Mouse (Mus musculus) intestine, embryonic 15.5 days (tissue): ENCODE measurements around the gene Tsen2. TPM values are rescaled to one million over a fixed set of nuclear protein-coding genes. Genes with fewer than 3 reads are reported as not detected.

Experiments
- ATAC-seq: fragments of 200-750 bp; cut with Nextera tagmentation; 2 replicates; pipeline ENCODE4 v1.8.0; 2017; ENCODE audit warnings: moderate TSS enrichment, moderate library complexity
- H3K27ac ChIP-seq: fragments of 300-500 bp; sonication (generic); 2 replicates; pipeline ENCODE4 v1.5.1; 2015; ENCODE audit warnings: mild to moderate bottlenecking, inconsistent platforms
- H3K27me3 ChIP-seq: fragments of 300-500 bp; sonication (generic); replicated peaks from 2 replicates; pipeline ENCODE4 v1.6.1; 2015; ENCODE audit warnings: inconsistent platforms
- H3K36me3 ChIP-seq: fragments of 300-500 bp; sonication (generic); 2 replicates; pipeline ENCODE4 v1.6.1; 2015; ENCODE audit warnings: inconsistent platforms
- H3K4me1 ChIP-seq: fragments of 300-500 bp; sonication (generic); replicated peaks from 2 replicates; pipeline ENCODE4 v1.6.1; 2015; ENCODE audit warnings: inconsistent platforms
- H3K4me2 ChIP-seq: fragments of 300-500 bp; sonication (generic); replicated peaks from 2 replicates; pipeline ENCODE4 v1.6.1; 2015; ENCODE audit warnings: mild to moderate bottlenecking, inconsistent platforms
- H3K4me3 ChIP-seq: fragments of 300-500 bp; sonication (generic); replicated peaks from 2 replicates; pipeline ENCODE4 v1.5.1; 2015; ENCODE audit warnings: inconsistent platforms
- H3K9ac ChIP-seq: fragments of 300-500 bp; sonication (generic); 2 replicates; pipeline ENCODE4 v1.6.1; 2015; ENCODE audit warnings: inconsistent platforms
- H3K9me3 ChIP-seq: fragments of 300-500 bp; sonication (generic); 2 replicates; pipeline ENCODE4 v1.6.1; 2016; ENCODE audit warnings: inconsistent platforms
- WGBS: fragments of 180-500 bp; shearing (Covaris S2); methylation state at CpG from one replicate; pipeline ENCODE4 v1.1.7; 2015; 5-methylcytosine and 5-hydroxymethylcytosine counted together
- polyA plus RNA-seq: library from polyadenylated mRNA; unstranded; fragments of >200 nt; fragmentation: Nextera tagmentation; extraction: Ambion mirVana; gene quantifications from 2 replicates; pipeline ENCODE4 v1.2.1, GENCODE M21; 2015

The Tsen2 gene
- polyA plus RNA-seq, 1 experiment from 2014 or later, result 26.9 TPM

DNA sequence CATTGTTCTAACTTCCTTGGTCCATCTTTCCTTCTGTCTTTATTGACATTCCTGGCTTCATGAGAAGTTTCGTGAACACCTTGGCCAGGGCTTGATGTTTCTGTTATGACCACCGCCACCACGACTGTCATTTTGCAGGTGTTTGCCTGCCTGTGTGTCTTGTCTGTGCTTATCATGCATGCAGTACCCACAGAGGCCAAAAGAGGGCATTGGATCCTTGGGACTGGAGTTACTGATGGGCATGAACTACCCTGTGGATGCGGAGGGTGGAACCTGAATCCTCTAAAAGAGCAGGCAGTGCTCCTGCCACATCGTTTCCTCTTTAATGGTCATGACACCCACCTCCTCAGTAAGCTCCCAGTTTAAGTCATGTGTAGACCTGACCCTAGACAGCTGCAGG lies 1.8 kb downstream of the Tsen2 start:
- Histone ChIP-seq H3K27ac (no peak overlapping the region), H3K9me3 (no peaks in the 10 kb centered on the region), H3K9ac (no peak overlapping the region), H3K4me3 (no peak overlapping the region), H3K27me3 (no peaks in the 10 kb centered on the region), H3K36me3 (peaks cover 5% of the 10 kb centered on the region; the same call in 1 of the 2 replicates), H3K4me1 (peaks cover 13% of the 10 kb centered on the region), H3K4me2 (no peak overlapping the region)
- 85% methylated on average over 5 of the region's 5 CpGs for WGBS
- no peak for ATAC-seq

DNA sequence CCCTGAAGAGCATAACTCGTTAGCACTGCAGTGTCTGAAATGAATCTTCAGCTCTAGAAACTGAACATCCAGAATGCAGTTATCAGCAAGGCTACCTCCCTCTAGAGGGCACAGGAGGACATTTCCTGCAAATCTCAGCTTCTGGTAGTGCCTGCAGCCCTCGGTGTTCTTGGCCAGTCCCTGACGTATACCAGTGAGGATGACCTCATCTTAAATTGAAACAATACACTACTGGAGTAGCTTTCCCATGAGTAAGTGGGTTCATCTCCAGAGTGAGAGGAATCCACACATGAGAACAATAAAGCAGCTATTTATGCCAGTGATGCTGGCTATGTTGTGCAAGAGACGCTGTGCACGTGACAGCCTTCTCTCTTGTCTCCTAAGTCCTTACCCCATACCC lies 11.0 kb downstream of the Tsen2 start:
- Histone ChIP-seq H3K27ac (no peak overlapping the region), H3K27me3 (no peaks in the 10 kb centered on the region), H3K4me2 (no peak overlapping the region), H3K36me3 (peaks cover 25% of the 10 kb centered on the region), H3K4me3 (no peak overlapping the region), H3K9me3 (no peaks in the 10 kb centered on the region), H3K4me1 (no peaks in the 10 kb centered on the region), H3K9ac (no peak overlapping the region)
- WGBS, result 68% methylated on average over 5 of the region's 5 CpGs
- ATAC-seq, result no peak

DNA sequence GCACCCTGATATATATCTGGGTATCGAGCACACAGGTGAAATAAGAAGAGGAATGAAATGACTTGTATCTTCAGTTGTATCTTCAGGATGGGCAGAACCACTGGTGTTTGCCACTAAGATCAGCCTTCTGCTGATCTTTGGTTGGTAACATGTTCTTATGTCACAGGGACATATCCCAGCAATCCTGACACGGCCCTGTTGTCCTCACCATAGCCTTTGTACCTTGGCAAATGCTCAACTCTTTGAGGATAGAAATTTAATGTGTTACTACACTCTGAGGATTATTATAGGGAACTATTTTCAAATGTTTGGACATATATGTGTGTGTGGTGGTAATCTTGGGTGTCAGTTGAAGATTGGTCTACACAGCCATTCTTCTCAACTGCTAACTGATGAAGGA lies 13.7 kb downstream of the Tsen2 start:
- 89% methylated on average over 2 of the region's 2 CpGs for WGBS
- no peaks in the 10 kb centered on the region for H3K9me3 ChIP-seq
- no peak for ATAC-seq
- H3K9ac ChIP-seq, result no peak overlapping the region
- H3K27me3 ChIP-seq, result no peaks in the 10 kb centered on the region
- no peaks in the 10 kb centered on the region for H3K4me1 ChIP-seq
- peaks cover 24% of the 10 kb centered on the region; the same call in 1 of the 2 replicates for H3K36me3 ChIP-seq
- H3K4me2 ChIP-seq, result no peak overlapping the region
- H3K4me3 ChIP-seq, result no peak overlapping the region
- no peak overlapping the region for H3K27ac ChIP-seq

DNA sequence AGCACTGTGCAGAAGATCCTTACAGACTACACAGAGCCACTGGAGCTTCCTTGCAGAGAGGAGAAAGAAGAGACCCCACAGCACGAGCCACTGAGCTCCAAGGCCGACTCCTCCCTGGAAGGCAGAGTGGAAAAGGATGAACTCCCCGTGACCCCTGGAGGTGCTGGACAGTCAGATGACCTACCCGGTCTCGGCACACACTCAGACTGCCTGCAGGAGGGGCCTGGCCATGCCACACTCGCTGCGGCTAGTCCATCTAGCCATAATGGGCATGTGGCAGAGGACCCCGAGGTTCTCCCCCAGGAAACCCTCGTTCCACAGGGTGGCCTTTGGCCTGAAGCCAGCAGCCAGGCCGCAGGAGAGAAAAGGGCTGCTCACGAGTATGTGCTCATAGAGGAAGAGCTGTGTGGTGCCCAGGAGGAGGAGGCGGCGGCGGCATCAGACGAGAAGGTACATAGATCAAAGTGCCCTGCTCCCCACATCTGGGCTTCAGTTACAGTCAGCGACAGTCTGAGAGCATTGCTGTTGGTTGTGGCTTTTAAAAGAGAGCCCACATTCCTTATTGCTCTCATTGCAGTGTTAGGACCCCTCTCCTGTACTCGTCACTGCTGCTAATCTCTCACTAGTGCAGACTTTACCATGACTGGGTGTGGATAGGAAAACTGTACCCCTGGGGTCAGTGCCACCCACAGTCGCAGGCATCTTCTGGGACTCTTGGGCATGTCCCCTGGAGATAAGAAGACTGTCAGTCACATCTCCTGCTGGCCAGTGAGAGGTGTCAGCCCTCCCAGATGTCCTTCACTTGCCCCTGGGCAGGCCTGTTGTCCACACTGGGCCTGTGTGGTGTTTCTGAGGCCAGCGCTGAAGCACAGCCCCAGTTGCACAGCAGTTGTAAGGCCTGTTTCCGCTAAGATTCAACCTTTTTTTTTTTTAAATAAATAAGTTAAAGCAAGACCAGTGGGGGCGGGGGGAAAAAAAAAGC lies 15.5 kb downstream of the Tsen2 start:
- Histone ChIP-seq H3K9ac (no peak overlapping the region), H3K27ac (no peak overlapping the region), H3K27me3 (no peaks in the 10 kb centered on the region), H3K9me3 (no peaks in the 10 kb centered on the region), H3K4me3 (no peak overlapping the region), H3K36me3 (peaks cover 18% of the 10 kb centered on the region; the same call in 1 of the 2 replicates), H3K4me1 (no peaks in the 10 kb centered on the region), H3K4me2 (no peak overlapping the region)
- 52% methylated on average over 21 of the region's 21 CpGs for WGBS
- no peak for ATAC-seq

DNA sequence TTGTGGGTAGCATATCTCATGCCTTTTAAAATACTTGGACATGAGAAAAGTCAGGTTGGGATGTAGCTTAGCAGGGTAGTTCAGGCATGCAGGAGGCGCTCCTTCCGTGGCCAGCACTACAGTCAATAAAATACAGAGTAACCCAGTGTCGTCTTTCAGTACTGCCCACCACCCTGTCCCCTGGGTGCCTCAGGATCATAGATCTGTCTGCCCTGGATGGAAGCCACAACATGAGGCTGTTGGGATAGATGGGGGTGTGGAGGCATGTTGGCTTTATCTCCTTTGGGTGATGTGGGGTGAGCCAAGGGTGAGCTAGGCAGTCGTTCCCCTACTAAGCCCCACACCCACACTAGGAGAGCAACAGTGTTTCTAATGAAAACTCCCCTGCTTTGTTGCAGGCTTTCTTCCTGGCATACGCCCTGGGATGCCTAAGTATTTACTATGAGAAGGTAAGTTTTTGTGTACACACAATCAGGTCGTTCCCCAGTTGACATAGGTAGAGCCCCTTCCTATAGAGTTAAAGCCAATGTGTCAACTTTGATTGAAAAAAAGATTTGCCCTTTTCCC lies 21.1 kb downstream of the Tsen2 start:
- ATAC-seq, result no peak
- 78% methylated on average over 6 of the region's 6 CpGs for WGBS
- Histone ChIP-seq H3K4me3 (no peak overlapping the region), H3K9ac (no peak overlapping the region), H3K27me3 (no peaks in the 10 kb centered on the region), H3K4me2 (no peak overlapping the region), H3K9me3 (no peaks in the 10 kb centered on the region), H3K36me3 (peaks cover 44% of the 10 kb centered on the region), H3K4me1 (no peaks in the 10 kb centered on the region), H3K27ac (no peak overlapping the region)

DNA sequence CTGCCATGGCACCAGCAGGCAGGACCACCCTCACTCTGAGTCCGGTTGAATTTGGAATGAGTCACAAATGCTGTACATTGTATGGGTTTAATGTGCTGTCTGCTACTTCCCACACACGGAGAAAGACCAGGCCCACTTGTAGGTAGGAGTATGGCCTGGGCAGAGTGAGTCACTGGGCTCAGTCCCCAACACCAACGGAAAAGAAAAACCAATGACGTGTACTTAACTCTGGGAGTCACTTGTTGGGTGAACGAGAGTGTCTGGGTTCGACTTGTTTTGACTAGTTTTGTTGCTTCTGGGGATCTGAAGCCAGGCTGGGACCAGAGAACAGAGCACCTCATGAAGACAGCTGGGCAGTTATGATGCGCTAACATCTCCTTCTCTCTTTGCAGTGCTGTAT lies 29.7 kb downstream of the Tsen2 start:
- no peak for ATAC-seq
- Histone ChIP-seq H3K27ac (no peak overlapping the region), H3K9ac (no peak overlapping the region), H3K36me3 (peaks cover 42% of the 10 kb centered on the region), H3K9me3 (no peaks in the 10 kb centered on the region), H3K4me3 (no peak overlapping the region), H3K4me2 (no peak overlapping the region), H3K4me1 (no peaks in the 10 kb centered on the region), H3K27me3 (no peaks in the 10 kb centered on the region)
- WGBS, result 90% methylated on average over 7 of the region's 7 CpGs

DNA sequence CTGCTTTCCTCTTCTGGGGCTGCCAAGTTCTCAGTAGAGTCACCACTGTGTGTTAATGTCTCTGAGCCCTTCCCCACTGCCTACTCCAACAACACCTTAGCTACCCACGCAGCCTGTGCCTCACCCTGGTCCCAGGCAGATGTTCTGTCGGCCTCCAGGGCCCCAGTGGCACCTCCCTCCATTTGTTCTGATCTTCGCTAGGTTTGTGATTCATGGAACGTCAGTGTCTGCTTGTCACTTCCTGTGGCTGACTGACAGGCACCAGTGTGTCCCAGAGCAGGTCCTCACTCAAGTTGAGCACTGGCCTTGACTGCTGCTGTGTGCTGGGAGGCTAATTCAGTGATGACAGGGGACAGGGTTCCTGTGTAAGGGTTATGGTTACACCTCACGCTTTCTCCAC lies 32.9 kb downstream of the Tsen2 start:
- no peak overlapping the region for H3K4me3 ChIP-seq
- H3K4me2 ChIP-seq, result no peak overlapping the region
- WGBS, result 84% methylated on average over 5 of the region's 5 CpGs
- no peaks in the 10 kb centered on the region for H3K27me3 ChIP-seq
- no peak overlapping the region for H3K9ac ChIP-seq
- H3K4me1 ChIP-seq, result no peaks in the 10 kb centered on the region
- no peak overlapping the region for H3K27ac ChIP-seq
- no peaks in the 10 kb centered on the region for H3K9me3 ChIP-seq
- no peak for ATAC-seq
- peaks cover 26% of the 10 kb centered on the region for H3K36me3 ChIP-seq

DNA sequence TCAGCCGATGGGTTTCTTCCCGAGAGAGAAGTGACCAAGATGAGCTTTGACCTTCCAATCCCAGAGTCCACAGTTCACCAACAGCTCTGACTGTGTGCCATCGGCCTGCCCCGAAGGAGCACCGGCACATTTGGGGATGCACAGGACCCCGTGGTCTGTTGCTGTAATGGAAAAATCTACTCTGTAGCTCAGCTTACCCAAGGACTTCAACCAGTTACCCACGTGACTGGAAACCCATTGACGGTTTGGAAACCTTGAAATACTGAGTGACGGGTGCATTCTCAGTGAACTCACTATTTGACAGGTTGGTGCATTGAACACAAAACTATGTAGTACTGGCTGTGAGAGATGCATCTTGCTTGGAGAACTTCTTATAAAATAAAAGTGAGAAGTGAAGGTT lies 33.5 kb downstream of the Tsen2 start:
- H3K27me3 ChIP-seq, result no peaks in the 10 kb centered on the region
- H3K4me1 ChIP-seq, result no peaks in the 10 kb centered on the region
- no peak overlapping the region for H3K4me2 ChIP-seq
- H3K4me3 ChIP-seq, result no peak overlapping the region
- ATAC-seq, result no peak
- H3K36me3 ChIP-seq, result peaks cover 20% of the 10 kb centered on the region
- no peaks in the 10 kb centered on the region for H3K9me3 ChIP-seq
- no peak overlapping the region for H3K9ac ChIP-seq
- WGBS, result 93% methylated on average over 9 of the region's 9 CpGs
- no peak overlapping the region for H3K27ac ChIP-seq

DNA sequence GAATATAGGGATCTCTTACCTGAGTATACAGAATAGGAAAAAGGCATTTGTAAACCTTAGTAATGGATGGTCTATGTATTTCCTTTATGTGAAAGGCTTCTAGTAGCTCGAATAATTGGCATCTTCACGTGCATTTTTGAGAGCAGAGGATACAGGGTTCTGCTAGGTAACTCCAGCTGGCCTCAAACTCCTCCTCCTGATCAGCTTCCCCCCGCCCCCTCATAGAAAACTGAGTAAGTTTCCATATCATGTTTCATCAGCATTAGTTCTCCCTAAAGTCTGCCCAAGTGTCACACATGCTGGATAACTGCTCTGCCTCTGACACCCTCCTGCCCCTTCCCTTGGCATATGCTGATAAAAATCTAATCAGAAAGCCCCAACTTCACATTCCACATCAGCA lies 36.3 kb downstream of the Tsen2 start:
- H3K36me3 ChIP-seq, result peaks cover 19% of the 10 kb centered on the region; the same call in 1 of the 2 replicates
- WGBS, result 81% methylated on average over 3 of the region's 3 CpGs

DNA sequence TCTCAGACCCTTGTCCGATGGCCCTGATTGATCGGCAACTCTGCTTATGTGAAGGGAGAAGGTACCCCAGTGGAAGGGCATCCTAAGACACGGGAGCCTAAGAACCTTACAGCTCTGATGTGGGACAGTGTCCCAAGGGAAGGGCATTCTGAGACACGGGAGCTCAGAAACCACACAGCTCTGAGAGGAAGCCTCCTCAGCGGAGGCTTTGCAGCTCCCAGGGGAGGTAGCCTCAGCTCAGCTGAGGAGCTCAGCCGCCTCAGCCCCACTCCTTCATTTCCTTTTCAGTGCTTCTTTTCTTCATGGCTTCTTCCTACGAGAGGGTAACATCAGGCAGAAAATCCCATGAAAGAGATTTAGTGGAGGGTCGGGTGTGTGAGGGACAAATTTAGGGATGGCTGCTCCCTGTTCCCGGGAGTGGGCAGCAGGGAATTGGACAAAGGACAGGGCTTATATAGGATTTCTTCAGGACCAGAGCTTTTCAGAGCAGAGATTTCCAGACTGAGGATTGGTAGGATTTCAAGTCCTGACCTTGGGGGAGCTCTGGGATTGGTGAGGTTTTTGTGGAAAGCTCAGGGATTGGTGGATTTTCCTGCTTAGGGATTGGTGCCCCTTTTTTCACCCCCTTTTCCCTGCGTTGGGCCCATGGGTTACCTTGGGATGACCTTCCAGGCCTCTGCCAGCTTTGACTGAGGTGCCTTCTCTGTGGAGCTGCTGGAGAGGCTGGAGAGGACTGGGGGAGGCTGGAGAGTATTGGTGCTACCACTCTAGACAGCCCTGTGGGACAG lies 38.1 kb downstream of the Tsen2 start:
- WGBS, result 81% methylated on average over 10 of the region's 10 CpGs
- Histone ChIP-seq H3K27me3 (no peaks in the 10 kb centered on the region), H3K9me3 (no peaks in the 10 kb centered on the region), H3K36me3 (0 out of 2 replicates have a peak, but pooled peaks cover 7% of the 10 kb centered on the region), H3K4me1 (no peaks in the 10 kb centered on the region), H3K27ac (no peak overlapping the region), H3K4me2 (no peak overlapping the region), H3K9ac (no peak overlapping the region), H3K4me3 (no peak overlapping the region)
- no peak for ATAC-seq

More for the DNA sequence above, 36.3 kb downstream of the Tsen2 start:
- no peak for ATAC-seq
- no peaks in the 10 kb centered on the region for H3K9me3 ChIP-seq
- H3K27ac ChIP-seq, result no peak overlapping the region
- no peak overlapping the region for H3K9ac ChIP-seq
- H3K4me3 ChIP-seq, result no peak overlapping the region
- no peak overlapping the region for H3K4me2 ChIP-seq
- H3K4me1 ChIP-seq, result no peaks in the 10 kb centered on the region
- H3K27me3 ChIP-seq, result no peaks in the 10 kb centered on the region

DNA sequence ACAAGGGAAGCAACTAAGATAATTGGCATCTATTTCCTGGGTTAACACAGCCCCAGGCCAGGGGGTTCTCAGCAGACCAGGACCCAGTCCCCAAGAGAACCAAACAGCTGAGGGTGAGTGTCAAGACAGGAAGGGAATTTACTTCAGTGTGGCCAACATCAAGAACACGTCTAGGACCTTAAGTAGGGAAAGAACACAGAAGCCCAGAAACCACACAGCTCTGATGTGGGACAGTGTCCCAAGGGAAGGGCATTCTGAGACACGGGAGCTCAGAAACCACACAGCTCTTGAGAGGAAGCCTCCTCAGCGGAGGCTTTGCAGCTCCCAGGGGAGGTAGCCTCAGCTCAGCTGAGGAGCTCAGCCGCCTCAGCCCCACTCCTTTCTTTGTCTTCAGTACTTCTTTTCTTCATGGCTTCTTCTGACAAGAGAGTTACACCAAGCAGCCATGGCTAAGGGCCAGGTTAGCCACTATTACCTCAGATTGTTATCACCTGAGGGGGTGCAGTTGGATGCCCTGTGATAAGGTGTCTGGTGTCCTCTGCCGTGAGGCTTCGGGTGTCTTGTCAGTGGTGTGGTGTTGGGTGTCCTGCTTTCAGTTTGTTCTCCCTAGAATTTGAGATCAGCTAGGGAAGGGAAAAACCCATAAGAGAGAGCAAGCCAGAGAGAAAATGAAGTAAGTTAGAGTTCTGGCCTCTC lies 39.1 kb downstream of the Tsen2 start:
- no peak for ATAC-seq

DNA sequence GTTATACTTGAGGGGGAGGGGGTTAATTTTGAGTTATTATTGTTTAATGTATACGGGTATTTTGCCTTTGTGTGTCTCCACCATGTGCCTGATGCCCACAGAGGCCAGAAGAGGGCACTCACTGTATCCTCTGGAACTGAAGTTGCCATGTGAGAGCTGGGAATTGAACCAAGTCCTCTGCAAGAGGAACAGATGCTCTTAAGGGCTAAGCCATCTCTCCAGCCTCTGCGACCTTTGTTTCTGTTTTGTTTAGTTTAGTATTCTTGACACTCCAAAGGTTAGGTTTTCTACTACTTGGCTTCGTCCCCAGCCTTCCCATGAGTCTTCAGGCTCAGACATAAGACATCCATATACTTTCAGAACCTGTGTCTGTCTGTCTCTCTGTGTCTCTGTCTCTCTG lies 39.7 kb downstream of the Tsen2 start:
- H3K36me3 ChIP-seq, result 0 out of 2 replicates have a peak, but pooled peaks cover 3% of the 10 kb centered on the region
- H3K9me3 ChIP-seq, result no peaks in the 10 kb centered on the region
- H3K27me3 ChIP-seq, result no peaks in the 10 kb centered on the region
- H3K9ac ChIP-seq, result no peak overlapping the region
- ATAC-seq, result no peak
- H3K4me3 ChIP-seq, result no peak overlapping the region
- H3K4me1 ChIP-seq, result no peaks in the 10 kb centered on the region
- H3K4me2 ChIP-seq, result no peak overlapping the region
- WGBS, result 64% methylated on average over 3 of the region's 3 CpGs
- no peak overlapping the region for H3K27ac ChIP-seq

More for the DNA sequence above, 39.1 kb downstream of the Tsen2 start:
- no peaks in the 10 kb centered on the region for H3K9me3 ChIP-seq
- H3K27me3 ChIP-seq, result no peaks in the 10 kb centered on the region
- no peak overlapping the region for H3K4me2 ChIP-seq
- H3K4me1 ChIP-seq, result no peaks in the 10 kb centered on the region
- H3K36me3 ChIP-seq, result 0 out of 2 replicates have a peak, but pooled peaks cover 3% of the 10 kb centered on the region
- H3K4me3 ChIP-seq, result no peak overlapping the region
- no peak overlapping the region for H3K27ac ChIP-seq
- no peak overlapping the region for H3K9ac ChIP-seq
- WGBS, result 76% methylated on average over 6 of the region's 6 CpGs
